Mouse (Mus musculus) right cerebral cortex, postnatal 25 days (tissue): ENCODE measurements around the gene Il6st.

Experiments used
- DNase-seq: peaks from one replicate; pipeline ENCODE4 v3.0.0; 2022

The Il6st gene

GRCm38 (mm10) chr13:112533556-112533955 is 69.7 kb downstream of the Il6st start:
- DNase-seq = no peak

- DNase-seq = no peak
Measured at GRCm38 (mm10) chr13:112536611-112537010, 72.7 kb downstream of the Il6st start.

GRCm38 (mm10) chr13:112537065-112537464 is 73.2 kb downstream of the Il6st start:
- DNase-seq = no peak

- no peak for DNase-seq
Measured at GRCm38 (mm10) chr13:112540616-112541015, 76.7 kb downstream of the Il6st start.

- DNase-seq = no peak
Measured at GRCm38 (mm10) chr13:112541223-112541975, 77.5 kb downstream of the Il6st start.

- no peak for DNase-seq
Measured at GRCm38 (mm10) chr13:112551641-112552548, 88.0 kb downstream of the Il6st start.

- no peak for DNase-seq
Measured at GRCm38 (mm10) chr13:112553304-112553703, 89.4 kb downstream of the Il6st start.

GRCm38 (mm10) chr13:112556501-112556900 is 92.6 kb downstream of the Il6st start:
- DNase-seq = no peak
